In genomic region chr13:9686765-9687164, GRCm38 (mm10) we compare ENCODE assay signal across 14 mouse cellular contexts.
A peak's percentile ranks its signal among the peaks of the same experiment; 100 is the strongest.
DNase-seq lines count a peak whose midpoint lies in the region; ATAC-seq and TF ChIP-seq lines count a peak whose summit lies in the region.
"Had no signal": no experiment of that assay in that cellular context is flagged by ENCODE, and none has a peak within 500 bp of the region (broad histone marks: within the 10 kb centered on the region; RNA-seq: fewer than 3 reads in every experiment).

No protein-coding gene starts in this region.

- no peak overlapping the region for H3K4me3 ChIP-seq in forebrain, embryonic 13.5 days
- H3K4me3 ChIP-seq in forebrain, embryonic 11.5 days (ENCODE audit: low read depth, low read length) = no peak overlapping the region
- H3K4me3 ChIP-seq in layer of hippocampus, adult 2 months = no peak overlapping the region
- H3K4me3 ChIP-seq in midbrain, embryonic 11.5 days (ENCODE audit: low read depth, low read length) = no peak overlapping the region
- H3K4me3 ChIP-seq: embryonic facial prominence, embryonic 15.5 days; hindbrain, embryonic 13.5 days had no signal

- no peak overlapping the region for H3K4me2 ChIP-seq in forebrain, embryonic 13.5 days
- no peak overlapping the region for H3K4me2 ChIP-seq in forebrain, embryonic 11.5 days (ENCODE audit: low read depth, low read length, severe bottlenecking)
- no peak overlapping the region for H3K4me2 ChIP-seq in midbrain, embryonic 11.5 days
- H3K4me2 ChIP-seq: embryonic facial prominence, embryonic 15.5 days; hindbrain, embryonic 13.5 days had no signal

- H3K27me3 ChIP-seq in forebrain, embryonic 13.5 days = no peaks in the 10 kb centered on the region
- H3K27me3 ChIP-seq in forebrain, embryonic 11.5 days (ENCODE audit: control insufficient read depth, insufficient read depth, low read length) = no peaks in the 10 kb centered on the region
- H3K27me3 ChIP-seq in midbrain, embryonic 11.5 days (ENCODE audit: control insufficient read depth, insufficient read depth, low read length) = no peaks in the 10 kb centered on the region
- H3K27me3 ChIP-seq: embryonic facial prominence, embryonic 15.5 days; hindbrain, embryonic 13.5 days had no signal

- no peaks in the 10 kb centered on the region for H3K9me3 ChIP-seq in forebrain, embryonic 13.5 days (replicated peaks)
- no peaks in the 10 kb centered on the region for H3K9me3 ChIP-seq in forebrain, embryonic 11.5 days (ENCODE audit: control insufficient read depth, low read length)
- H3K9me3 ChIP-seq in midbrain, embryonic 11.5 days (ENCODE audit: control insufficient read depth, low read length) = no peaks in the 10 kb centered on the region
- H3K9me3 ChIP-seq: embryonic facial prominence, embryonic 15.5 days; hindbrain, embryonic 13.5 days had no signal

- H3K9ac ChIP-seq in forebrain, embryonic 13.5 days = no peak overlapping the region
- H3K9ac ChIP-seq in forebrain, embryonic 11.5 days (ENCODE audit: low read length) = no peak overlapping the region
- H3K9ac ChIP-seq in midbrain, embryonic 11.5 days (ENCODE audit: low read length) = no peak overlapping the region
- H3K9ac ChIP-seq: embryonic facial prominence, embryonic 15.5 days; hindbrain, embryonic 13.5 days had no signal

- ATAC-seq in forebrain, embryonic 13.5 days = peak; percentile 37; the same call in 1 of the 2 replicates
- ATAC-seq in forebrain, embryonic 11.5 days (replicated peaks; ENCODE audit: low FRiP score) = no peak
- 0 out of 2 replicates have a peak, but pooled peaks have one; percentile 16 for ATAC-seq in midbrain, embryonic 11.5 days (ENCODE audit: low FRiP score)

- H3K36me3 ChIP-seq in forebrain, embryonic 13.5 days (ENCODE audit: poor library complexity, severe bottlenecking) = peaks cover 93% of the 10 kb centered on the region
- H3K36me3 ChIP-seq in forebrain, embryonic 11.5 days (ENCODE audit: control insufficient read depth, insufficient read depth, low read length) = peaks cover 25% of the 10 kb centered on the region
- H3K36me3 ChIP-seq in midbrain, embryonic 11.5 days (ENCODE audit: control insufficient read depth, insufficient read depth, low read length) = peaks cover 23% of the 10 kb centered on the region

- 87% methylated on average over 11 of the region's 11 CpGs for WGBS in forebrain, embryonic 13.5 days
- 90% methylated on average over 11 of the region's 11 CpGs for WGBS in forebrain, embryonic 11.5 days
- 94% methylated on average over 11 of the region's 11 CpGs for WGBS in midbrain, embryonic 11.5 days

- H3K27ac ChIP-seq in forebrain, embryonic 13.5 days = no peak overlapping the region
- no peak overlapping the region for H3K27ac ChIP-seq in forebrain, embryonic 11.5 days (ENCODE audit: low read depth, low read length)
- H3K27ac ChIP-seq in layer of hippocampus, adult 2 months = peak overlapping the region; percentile 78
- H3K27ac ChIP-seq in midbrain, embryonic 11.5 days (ENCODE audit: low read depth, low read length) = no peak overlapping the region
- H3K27ac ChIP-seq: embryonic facial prominence, embryonic 15.5 days; hindbrain, embryonic 13.5 days had no signal

- DNase-seq in forebrain, embryonic 11.5 days (ENCODE audit: low spot score) = no peak
- no peak for DNase-seq in layer of hippocampus, adult 2 months (ENCODE audit: low spot score in 2 of 2)
- DNase-seq in layer of hippocampus, postnatal 25 days (ENCODE audit: extremely low spot score in 1 of 2, low spot score in 1 of 2) = no peak
- DNase-seq in cerebellum, adult 11-12 months = peak; percentile 74
- DNase-seq in midbrain, embryonic 11.5 days (ENCODE audit: low spot score, missing footprints) = no peak
- no peak for DNase-seq in adrenal gland, adult (ENCODE audit: inconsistent age in 2 of 2, low spot score in 1 of 2)
- DNase-seq in adrenal gland, adult 8-10 months = no peak
- DNase-seq: adrenal gland, postnatal 25 days; kidney, adult 8-10 months; lung, postnatal 4 days; thymus, adult 2 months had no signal

- no peak for TF ChIP-seq CTCF in layer of hippocampus, adult 2 months (conservative IDR thresholded peaks at IDR 0.05)

- no peaks in the 10 kb centered on the region for H3K4me1 ChIP-seq in forebrain, embryonic 13.5 days
- H3K4me1 ChIP-seq in forebrain, embryonic 11.5 days (replicated peaks; ENCODE audit: control insufficient read depth, insufficient read depth, low read length) = no peaks in the 10 kb centered on the region
- H3K4me1 ChIP-seq in midbrain, embryonic 11.5 days (ENCODE audit: control insufficient read depth, insufficient read depth, low read length) = no peaks in the 10 kb centered on the region
- H3K4me1 ChIP-seq: embryonic facial prominence, embryonic 15.5 days; hindbrain, embryonic 13.5 days had no signal
